Mouse (Mus musculus): ENCODE data around the gene Med14. TPM values are rescaled to one million over a fixed set of nuclear protein-coding genes. Genes with fewer than 3 reads are reported as not detected.
A peak's percentile ranks its signal among the peaks of the same experiment; 100 is the strongest.

Gene Med14
- total and polyA plus RNA-seq, 3 experiments, result 5.9 to 24.1 (median 19.6) TPM

GRCm38 (mm10) chrX:12673054-12673775 is 88.7 kb downstream of the Med14 start, which contains the start of gene 1810030O07Rik:
1810030O07Rik (minus strand) TSS chrX:12673668.
- peak; percentile 94 for DNase-seq

GRCm38 (mm10) chrX:12653879-12654278 is 108.0 kb downstream of the Med14 start:
- no peak for DNase-seq

- DNase-seq, result no peak
These were observed 110.0 kb downstream of the Med14 start for GRCm38 (mm10) chrX:12651906-12652305.

GRCm38 (mm10) chrX:12645531-12646304 is 116.2 kb downstream of the Med14 start:
- DNase-seq, result peak; percentile 24

GRCm38 (mm10) chrX:12644976-12645375 is 116.9 kb downstream of the Med14 start:
- DNase-seq, result no peak

Other genes starting within 250 kb of the Med14 start
- 10 to 100 TPM; 47.0 to 64.3 TPM for gene Atp6ap2, start 174.3 kb downstream of the Med14 start, total RNA-seq (2021)
- 2.6 and 5.2 TPM in 2 replicates for gene Atp6ap2, start 174.3 kb downstream of the Med14 start, polyA plus RNA-seq (2012; rRNA removed)
- 10 to 100 TPM; 21.7 to 31.0 TPM for gene 1810030O07Rik, start 88.4 kb downstream of the Med14 start, total RNA-seq (2021)
- 12.1 and 12.8 TPM in 2 replicates for gene 1810030O07Rik, start 88.4 kb downstream of the Med14 start, polyA plus RNA-seq (2012; rRNA removed)

Data from adrenal gland, adult 2 months (tissue).